ENCODE assay signal across 8 mouse cellular contexts in genomic region chr10:79682551-79682915, GRCm38 (mm10). TPM values are rescaled to one million over a fixed set of nuclear protein-coding genes. Genes with fewer than 3 reads are reported as not detected.
DNase-seq lines count a peak whose midpoint lies in the region; ATAC-seq and TF ChIP-seq lines count a peak whose summit lies in the region.

No protein-coding gene starts in this region.

- peaks cover 6 to 19% of the 10 kb centered on the region in 2 experiments; a peak in 3 of 4 replicates for H3K4me1 ChIP-seq in MEL (ENCODE audit: control insufficient read depth in 1 of 2, insufficient read depth in 2 of 2, low read length in 2 of 2)
- H3K4me1 ChIP-seq in forebrain, embryonic 11.5 days (replicated peaks; ENCODE audit: control insufficient read depth, insufficient read depth, low read length) = peaks cover 14% of the 10 kb centered on the region
- peaks cover 25% of the 10 kb centered on the region for H3K4me1 ChIP-seq in kidney, embryonic 15.5 days
- peaks cover 18% of the 10 kb centered on the region for H3K4me1 ChIP-seq in midbrain, embryonic 14.5 days (ENCODE audit: control insufficient read depth, insufficient read depth, low read length)

- no peak for TF ChIP-seq CTCF in MEL (IDR thresholded peaks at IDR 0.05 in 2 of 3, conservative IDR thresholded peaks at IDR 0.05 in 1 of 3; ENCODE audit: control insufficient read depth in 1 of 3, insufficient read depth in 1 of 3, low read depth in 2 of 3, low read length in 3 of 3, poor library complexity in 1 of 3, severe bottlenecking in 1 of 3)

- TF ChIP-seq RAD21 in MEL (IDR thresholded peaks at IDR 0.05; ENCODE audit: low read depth, low read length) = no peak

- peak overlapping the region; percentile 92 for H3K4me2 ChIP-seq in forebrain, embryonic 11.5 days (ENCODE audit: low read depth, low read length, severe bottlenecking)
- peak overlapping the region; percentile 89 for H3K4me2 ChIP-seq in kidney, embryonic 15.5 days
- H3K4me2 ChIP-seq in midbrain, embryonic 14.5 days (ENCODE audit: low read length) = peak overlapping the region; percentile 90

- peak; percentile 63 for DNase-seq in kidney, adult 11 months
- no peak for DNase-seq in kidney, adult 8-10 months
- DNase-seq in MEL (ENCODE audit: low read depth, low spot score) = peak; percentile 50
- peak; percentile 70 for DNase-seq in forebrain, embryonic 11.5 days (ENCODE audit: low spot score)
- DNase-seq in midbrain, embryonic 14.5 days = peak; percentile 26
- DNase-seq in right cerebral cortex, postnatal 36 days (ENCODE audit: low spot score in 2 of 2) = no peak
- DNase-seq in gastrocnemius, adult 8-10 months (ENCODE audit: low spot score in 2 of 2) = no peak

- WGBS in forebrain, embryonic 11.5 days = 3% methylated on average over 10 of the region's 10 CpGs
- WGBS in kidney, embryonic 15.5 days = 0% methylated on average over 10 of the region's 10 CpGs
- 0% methylated on average over 10 of the region's 10 CpGs for WGBS in midbrain, embryonic 14.5 days

- peaks cover 32% of the 10 kb centered on the region for H3K79me2 ChIP-seq in MEL (ENCODE audit: control insufficient read depth, insufficient read depth, low read length, poor library complexity)

- peak overlapping the region; percentile 59 for H3K27ac ChIP-seq in MEL (ENCODE audit: control insufficient read depth, low read depth, low read length)
- H3K27ac ChIP-seq in forebrain, embryonic 11.5 days (ENCODE audit: low read depth, low read length) = no peak overlapping the region
- H3K27ac ChIP-seq in kidney, embryonic 15.5 days = peak overlapping the region; percentile 89
- 0 out of 2 replicates have a peak overlapping the region, but pooled peaks have one; percentile 3 for H3K27ac ChIP-seq in midbrain, embryonic 14.5 days (replicated peaks; ENCODE audit: low read depth, low read length)

- no peaks in the 10 kb centered on the region for H3K9me3 ChIP-seq in MEL (replicated peaks; ENCODE audit: insufficient read depth, low read length)
- H3K9me3 ChIP-seq in forebrain, embryonic 11.5 days (ENCODE audit: control insufficient read depth, low read length) = no peaks in the 10 kb centered on the region
- H3K9me3 ChIP-seq in kidney, embryonic 15.5 days (replicated peaks) = no peaks in the 10 kb centered on the region
- no peaks in the 10 kb centered on the region for H3K9me3 ChIP-seq in midbrain, embryonic 14.5 days (ENCODE audit: control insufficient read depth, low read length)

- TF ChIP-seq POLR2A in MEL (IDR thresholded peaks at IDR 0.05; ENCODE audit: control insufficient read depth in 1 of 2, insufficient read depth in 1 of 2, low read depth in 1 of 2, low read length in 2 of 2, poor library complexity in 1 of 2) = 0 out of 4 replicates have a peak, but pooled peaks of 1 of the 2 experiments have one; percentile 5

- peak overlapping the region; percentile 96 for H3K9ac ChIP-seq in MEL (ENCODE audit: control insufficient read depth, low read depth, low read length, poor library complexity, severe bottlenecking)
- peak overlapping the region; percentile 76 for H3K9ac ChIP-seq in forebrain, embryonic 11.5 days (ENCODE audit: low read length)
- H3K9ac ChIP-seq in kidney, embryonic 15.5 days = peak overlapping the region; percentile 86
- H3K9ac ChIP-seq in midbrain, embryonic 14.5 days (replicated peaks; ENCODE audit: low read length) = peak overlapping the region; percentile 72

- peak; percentile 9; the same call in 1 of the 2 replicates for ATAC-seq in forebrain, embryonic 11.5 days (replicated peaks; ENCODE audit: low FRiP score)
- peak; percentile 2 for ATAC-seq in kidney, embryonic 15.5 days (replicated peaks; ENCODE audit: low FRiP score)
- 0 out of 2 replicates have a peak, but pooled peaks have one; percentile 1 for ATAC-seq in midbrain, embryonic 14.5 days (ENCODE audit: low FRiP score, low TSS enrichment)

- no peak for TF ChIP-seq EP300 in MEL (IDR thresholded peaks at IDR 0.05; ENCODE audit: low read depth in 1 of 2, low read length in 2 of 2)

- peak overlapping the region; percentile 96 to 98 for H3K4me3 ChIP-seq in MEL (ENCODE audit: control insufficient read depth in 1 of 2, insufficient read depth in 1 of 2, low read depth in 2 of 2, low read length in 2 of 2)
- H3K4me3 ChIP-seq in forebrain, embryonic 11.5 days (ENCODE audit: low read depth, low read length) = peak overlapping the region; percentile 71
- H3K4me3 ChIP-seq in kidney, embryonic 15.5 days (replicated peaks) = peak overlapping the region; percentile 87
- H3K4me3 ChIP-seq in midbrain, embryonic 14.5 days (replicated peaks; ENCODE audit: low read depth, low read length) = peak overlapping the region; percentile 75

- H3K27me3 ChIP-seq in MEL (ENCODE audit: control insufficient read depth in 1 of 2, insufficient read depth in 2 of 2, low read length in 2 of 2) = no peaks in the 10 kb centered on the region
- H3K27me3 ChIP-seq in forebrain, embryonic 11.5 days (ENCODE audit: control insufficient read depth, insufficient read depth, low read length) = no peaks in the 10 kb centered on the region
- no peaks in the 10 kb centered on the region for H3K27me3 ChIP-seq in kidney, embryonic 15.5 days
- H3K27me3 ChIP-seq in midbrain, embryonic 14.5 days (ENCODE audit: control insufficient read depth, insufficient read depth, low read length) = no peaks in the 10 kb centered on the region

- peaks cover 3 to 4% of the 10 kb centered on the region in 2 experiments; a peak in 2 of 4 replicates for H3K36me3 ChIP-seq in MEL (ENCODE audit: control insufficient read depth in 1 of 2, insufficient read depth in 2 of 2, low read length in 2 of 2)
- peaks cover 5% of the 10 kb centered on the region; the same call in 1 of the 2 replicates for H3K36me3 ChIP-seq in forebrain, embryonic 11.5 days (ENCODE audit: control insufficient read depth, insufficient read depth, low read length)
- peaks cover 37% of the 10 kb centered on the region for H3K36me3 ChIP-seq in kidney, embryonic 15.5 days
- H3K36me3 ChIP-seq in midbrain, embryonic 14.5 days (ENCODE audit: control insufficient read depth, insufficient read depth, low read length) = peaks cover 34% of the 10 kb centered on the region

TF ChIP-seq in MEL, 35 proteins besides CTCF, POLR2A, EP300 and RAD21 (continues in another document):
- TF ChIP-seq ZMIZ1 (IDR thresholded peaks at IDR 0.05; ENCODE audit: low read depth, low read length) (no peak), MAX (IDR thresholded peaks at IDR 0.05; ENCODE audit: low read length) (peak; percentile 62), BHLHE40 (IDR thresholded peaks at IDR 0.05; ENCODE audit: borderline replicate concordance, low read depth, low read length) (peak; percentile 42; the same call in 1 of the 2 replicates), MXI1 (IDR thresholded peaks at IDR 0.05; ENCODE audit: low read depth, low read length) (peak; percentile 63), MYC (IDR thresholded peaks at IDR 0.05; ENCODE audit: low read depth, low read length) (0 out of 2 replicates have a peak, but pooled peaks have one; percentile 36)

RNA-seq across cellular contexts. Expression of gene Cdc34, which starts 0.5 kb away (rescaled TPM):
- total RNA-seq in MEL (2012; rRNA removed) = 288 and 318 TPM in 2 replicates
- polyA plus RNA-seq in MEL (2012; ENCODE audit: insufficient read depth in 1 of 2, insufficient read length in 2 of 2, low read depth in 1 of 2, low replicate concordance in 2 of 2, missing spikeins in 1 of 2) = 100 to 1,000 TPM; 417 to 422 TPM
- 180 and 185 TPM in 2 replicates for polyA plus RNA-seq in forebrain, embryonic 11.5 days (2014; fragmentation: Nextera tagmentation; extraction: Ambion mirVana)
- 88.4 and 100 TPM in 2 replicates for polyA plus RNA-seq in kidney, embryonic 15.5 days (2015; fragmentation: Nextera tagmentation; extraction: Ambion mirVana)
- 80.4 and 94.9 TPM in 2 replicates for polyA plus RNA-seq in midbrain, embryonic 14.5 days (2014; fragmentation: Nextera tagmentation; extraction: Ambion mirVana)
- 100 to 1,000 TPM; 381 to 451 (median 390) TPM for total RNA-seq in gastrocnemius, adult 8-10 months (2022)

RNA-seq across cellular contexts. Expression of gene Gzmm, which starts 6.3 kb away (rescaled TPM):
- total RNA-seq in MEL (2012; rRNA removed) = 1.5 and 2.5 TPM in 2 replicates
- 1 to 10 TPM in 1 of 2 experiments, not detected in 1; 2.3 TPM for polyA plus RNA-seq in MEL (2012; ENCODE audit: insufficient read depth in 1 of 2, insufficient read length in 2 of 2, low read depth in 1 of 2, low replicate concordance in 2 of 2, missing spikeins in 1 of 2)
- polyA plus RNA-seq in forebrain, embryonic 11.5 days (2014; fragmentation: Nextera tagmentation; extraction: Ambion mirVana) = 0.81 and 0.92 TPM in 2 replicates
- 0.50 and 0.95 TPM in 2 replicates for polyA plus RNA-seq in kidney, embryonic 15.5 days (2015; fragmentation: Nextera tagmentation; extraction: Ambion mirVana)
- 1.1 and 1.5 TPM in 2 replicates for polyA plus RNA-seq in midbrain, embryonic 14.5 days (2014; fragmentation: Nextera tagmentation; extraction: Ambion mirVana)
- total RNA-seq in gastrocnemius, adult 8-10 months (2022) = 10 to 100 TPM in 3 of 4 experiments, 1 to 10 TPM in 1; 9.9 to 15.9 (median 10.2) TPM

RNA-seq across cellular contexts. Expression of gene Tpgs1, which starts 13.4 kb away (rescaled TPM):
- total RNA-seq in MEL (2012; rRNA removed) = 17.7 and 23.5 TPM in 2 replicates
- polyA plus RNA-seq in MEL (2012; ENCODE audit: insufficient read depth in 1 of 2, insufficient read length in 2 of 2, low read depth in 1 of 2, low replicate concordance in 2 of 2, missing spikeins in 1 of 2) = 10 to 100 TPM in 1 of 2 experiments, not detected in 1; 48.0 TPM
- 59.7 and 65.2 TPM in 2 replicates for polyA plus RNA-seq in forebrain, embryonic 11.5 days (2014; fragmentation: Nextera tagmentation; extraction: Ambion mirVana)
- polyA plus RNA-seq in kidney, embryonic 15.5 days (2015; fragmentation: Nextera tagmentation; extraction: Ambion mirVana) = 71.2 and 81.4 TPM in 2 replicates
- 94.4 and 110 TPM in 2 replicates for polyA plus RNA-seq in midbrain, embryonic 14.5 days (2014; fragmentation: Nextera tagmentation; extraction: Ambion mirVana)
- total RNA-seq in gastrocnemius, adult 8-10 months (2022) = 10 to 100 TPM; 17.6 to 21.1 (median 20.1) TPM

RNA-seq across cellular contexts. Expression of gene Madcam1, which starts 18.2 kb away (rescaled TPM):
- not detected in 2 replicates for total RNA-seq in MEL (2012; rRNA removed)
- not detected for polyA plus RNA-seq in MEL (2012; ENCODE audit: insufficient read depth in 1 of 2, insufficient read length in 2 of 2, low read depth in 1 of 2, low replicate concordance in 2 of 2, missing spikeins in 1 of 2)
- 0.59 and 0.83 TPM in 2 replicates for polyA plus RNA-seq in forebrain, embryonic 11.5 days (2014; fragmentation: Nextera tagmentation; extraction: Ambion mirVana)
- 2.7 and 2.8 TPM in 2 replicates for polyA plus RNA-seq in kidney, embryonic 15.5 days (2015; fragmentation: Nextera tagmentation; extraction: Ambion mirVana)
- 0.31 and 1.00 TPM in 2 replicates for polyA plus RNA-seq in midbrain, embryonic 14.5 days (2014; fragmentation: Nextera tagmentation; extraction: Ambion mirVana)
- total RNA-seq in gastrocnemius, adult 8-10 months (2022) = not detected

RNA-seq across cellular contexts. Expression of gene Bsg, which starts 21.8 kb away (rescaled TPM):
- total RNA-seq in MEL (2012; rRNA removed) = 346 and 406 TPM in 2 replicates
- 100 to 1,000 TPM; 318 to 700 TPM for polyA plus RNA-seq in MEL (2012; ENCODE audit: insufficient read depth in 1 of 2, insufficient read length in 2 of 2, low read depth in 1 of 2, low replicate concordance in 2 of 2, missing spikeins in 1 of 2)
- polyA plus RNA-seq in forebrain, embryonic 11.5 days (2014; fragmentation: Nextera tagmentation; extraction: Ambion mirVana) = 551 and 582 TPM in 2 replicates
- polyA plus RNA-seq in kidney, embryonic 15.5 days (2015; fragmentation: Nextera tagmentation; extraction: Ambion mirVana) = 913 and 925 TPM in 2 replicates
- polyA plus RNA-seq in midbrain, embryonic 14.5 days (2014; fragmentation: Nextera tagmentation; extraction: Ambion mirVana) = 680 and 689 TPM in 2 replicates
- total RNA-seq in gastrocnemius, adult 8-10 months (2022) = 100 to 1,000 TPM; 524 to 920 (median 651) TPM

Comparison
In these comparisons a context has a peak if more than half of its experiments do, and no peak if none do; other contexts are left out.
1. DNase-seq: peak in kidney, adult 11 months (single experiment), MEL (single experiment), forebrain, embryonic 11.5 days (single experiment) and midbrain, embryonic 14.5 days (single experiment); none in kidney, adult 8-10 months (0 of 2), right cerebral cortex, postnatal 36 days (0 of 2) and gastrocnemius, adult 8-10 months (0 of 2).
2. Peak in every context shown above with its lines, with median percentiles within 50 percentile points of each other: H3K4me3 ChIP-seq, H3K9ac ChIP-seq, ATAC-seq and H3K4me2 ChIP-seq.